Mouse (Mus musculus) splenic B cell, adult 2 months (primary cell): Measurements from ENCODE around the gene Tex46.

Experiments
- DNase-seq: peaks from one replicate; pipeline ENCODE4 v3.0.0-alpha.2; 2011; ENCODE audit warnings: low read depth, low spot score
- H3K27me3 ChIP-seq: 2 replicates; pipeline ENCODE4 v1.6.1; 2012; ENCODE audit warnings: mild to moderate bottlenecking, low read length, moderate library complexity, mixed read lengths; ENCODE audit not compliant: control insufficient read depth, poor library complexity, insufficient read depth, severe bottlenecking
- H3K36me3 ChIP-seq: 2 replicates; pipeline ENCODE4 v1.6.1; 2012; ENCODE audit warnings: mild to moderate bottlenecking, low read length, moderate library complexity, mixed read lengths; ENCODE audit not compliant: control insufficient read depth, poor library complexity, insufficient read depth, severe bottlenecking

Tex46 gene

GRCm38 (mm10) chr4:136605756-136606485, 4.3 kb upstream of the Tex46 start:
- DNase-seq = no peak
- Histone ChIP-seq H3K27me3 (no peaks in the 10 kb centered on the region), H3K36me3 (no peaks in the 10 kb centered on the region)

GRCm38 (mm10) chr4:136613657-136614056, 3.4 kb downstream of the Tex46 start:
- no peaks in the 10 kb centered on the region for H3K27me3 ChIP-seq
- no peaks in the 10 kb centered on the region for H3K36me3 ChIP-seq
- no peak for DNase-seq

GRCm38 (mm10) chr4:136621336-136621735, 11.1 kb downstream of the Tex46 start:
- H3K27me3 ChIP-seq = no peaks in the 10 kb centered on the region
- DNase-seq = peak; percentile 77
- H3K36me3 ChIP-seq = no peaks in the 10 kb centered on the region

GRCm38 (mm10) chr4:136621956-136622355, 11.7 kb downstream of the Tex46 start:
- DNase-seq = no peak
- Histone ChIP-seq H3K27me3 (no peaks in the 10 kb centered on the region), H3K36me3 (no peaks in the 10 kb centered on the region)

GRCm38 (mm10) chr4:136622388-136622787, 12.2 kb downstream of the Tex46 start, which contains the start of gene Lactbl1:
TSS of gene Lactbl1 (plus strand) at chr4:136622621.
- H3K36me3 ChIP-seq = no peaks in the 10 kb centered on the region
- DNase-seq = no peak

GRCm38 (mm10) chr4:136626590-136626989, 16.4 kb downstream of the Tex46 start:
- Histone ChIP-seq H3K36me3 (no peaks in the 10 kb centered on the region), H3K27me3 (no peaks in the 10 kb centered on the region)
- peak; percentile 44 for DNase-seq

More at GRCm38 (mm10) chr4:136622388-136622787, 12.2 kb downstream of the Tex46 start, which contains the start of gene Lactbl1:
- no peaks in the 10 kb centered on the region for H3K27me3 ChIP-seq

GRCm38 (mm10) chr4:136631237-136631994, 21.2 kb downstream of the Tex46 start:
- Histone ChIP-seq H3K36me3 (no peaks in the 10 kb centered on the region), H3K27me3 (no peaks in the 10 kb centered on the region)
- DNase-seq = no peak

- Histone ChIP-seq H3K36me3 (no peaks in the 10 kb centered on the region), H3K27me3 (no peaks in the 10 kb centered on the region)
- DNase-seq = no peak
These were observed 25.8 kb downstream of the Tex46 start for GRCm38 (mm10) chr4:136635995-136636394.

GRCm38 (mm10) chr4:136636511-136636910, 26.3 kb downstream of the Tex46 start:
- Histone ChIP-seq H3K36me3 (no peaks in the 10 kb centered on the region), H3K27me3 (no peaks in the 10 kb centered on the region)
- DNase-seq = no peak

GRCm38 (mm10) chr4:136636983-136637562, 26.8 kb downstream of the Tex46 start:
- DNase-seq = no peak
- H3K27me3 ChIP-seq = no peaks in the 10 kb centered on the region
- H3K36me3 ChIP-seq = no peaks in the 10 kb centered on the region

- Histone ChIP-seq H3K36me3 (no peaks in the 10 kb centered on the region), H3K27me3 (no peaks in the 10 kb centered on the region)
- DNase-seq = no peak
These were observed 27.5 kb downstream of the Tex46 start for GRCm38 (mm10) chr4:136637563-136638229.

GRCm38 (mm10) chr4:136638230-136638750, 28.1 kb downstream of the Tex46 start:
- Histone ChIP-seq H3K36me3 (no peaks in the 10 kb centered on the region), H3K27me3 (no peaks in the 10 kb centered on the region)
- DNase-seq = no peak

GRCm38 (mm10) chr4:136638890-136639289, 28.7 kb downstream of the Tex46 start:
- no peaks in the 10 kb centered on the region for H3K36me3 ChIP-seq
- H3K27me3 ChIP-seq = no peaks in the 10 kb centered on the region
- no peak for DNase-seq

- Histone ChIP-seq H3K36me3 (no peaks in the 10 kb centered on the region), H3K27me3 (no peaks in the 10 kb centered on the region)
- DNase-seq = peak; percentile 74
These were observed 38.8 kb downstream of the Tex46 start for GRCm38 (mm10) chr4:136648922-136649479.
